Mouse (Mus musculus) C2C12 (cell line): ENCODE data around the gene Zfyve9.

Experiments
- CEBPB ChIP-seq: IDR thresholded peaks from one replicate; pipeline ENCODE4 v1.6.1; 2011; ENCODE audit warnings: low read depth, mild to moderate bottlenecking, control low read depth, moderate library complexity
- CTCF ChIP-seq: IDR thresholded peaks from one replicate; pipeline ENCODE4 v1.5.1; 2011; ENCODE audit not compliant: control insufficient read depth, insufficient read depth, insufficient read length
- MAX ChIP-seq: IDR thresholded peaks from one replicate; pipeline ENCODE4 v1.6.1; 2011; ENCODE audit warnings: mild to moderate bottlenecking, control low read depth
- MYOD1 ChIP-seq: IDR thresholded peaks from one replicate; pipeline ENCODE4 v1.6.1; 2011; ENCODE audit warnings: low read depth; ENCODE audit not compliant: control insufficient read depth, insufficient read length
- MYOG ChIP-seq: IDR thresholded peaks from one replicate; pipeline ENCODE4 v1.6.1; 2011; ENCODE audit not compliant: control insufficient read depth, insufficient read length; ENCODE audit errors: extremely low read depth
- USF1 ChIP-seq: IDR thresholded peaks from one replicate; pipeline ENCODE4 v1.6.1; 2011; ENCODE audit warnings: low read depth, mild to moderate bottlenecking, control low read depth, moderate library complexity

- TF ChIP-seq MYOD1 = no peak
- TF ChIP-seq CTCF = no peak
- TF ChIP-seq MYOG = no peak
- TF ChIP-seq MAX = no peak
- TF ChIP-seq CEBPB = no peak
- no peak for TF ChIP-seq USF1
These were observed 72.4 kb downstream of the Zfyve9 start for GRCm38 (mm10) chr4:108708209-108708608.
